8 mouse cellular contexts compared by ENCODE assay signal in the genomic region with DNA sequence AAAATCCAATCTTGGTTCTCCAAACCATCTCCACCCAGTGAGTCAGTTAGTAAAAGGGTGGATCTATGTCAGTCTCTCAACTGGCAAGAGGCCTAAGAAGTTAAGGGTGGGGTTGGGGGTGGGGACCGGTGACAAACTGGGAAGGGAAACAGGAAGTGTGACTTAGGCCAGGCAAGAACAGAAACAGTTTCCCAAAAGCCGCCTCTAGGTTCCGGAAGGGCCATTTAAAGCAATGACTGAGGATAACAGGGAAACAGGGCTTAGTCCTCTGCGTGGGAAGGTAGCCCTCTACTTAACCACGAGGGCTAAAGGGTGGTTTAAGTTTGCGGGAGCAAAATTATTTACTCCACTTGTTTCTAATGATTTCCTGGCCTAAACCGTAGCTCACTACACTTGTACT. TPM values are rescaled to one million over a fixed set of nuclear protein-coding genes. Genes with fewer than 3 reads are reported as not detected.
DNase-seq lines count a peak whose midpoint lies in the region; ATAC-seq and TF ChIP-seq lines count a peak whose summit lies in the region.

No protein-coding gene starts in this region.

- no peaks in the 10 kb centered on the region for H3K9me3 ChIP-seq in CH12.LX (replicated peaks; ENCODE audit: low read length)
- H3K9me3 ChIP-seq in limb, embryonic 11.5 days (ENCODE audit: control insufficient read depth, low read length) = no peaks in the 10 kb centered on the region
- H3K9me3 ChIP-seq in midbrain, embryonic 12.5 days = no peaks in the 10 kb centered on the region

- peak overlapping the region; percentile 81 to 97 (median 87) for H3K4me3 ChIP-seq in CH12.LX (replicated peaks in 1 of 3; ENCODE audit: low read depth in 2 of 3, low read length in 2 of 3, poor library complexity in 1 of 3)
- H3K4me3 ChIP-seq in limb, embryonic 11.5 days (ENCODE audit: low read depth, low read length) = peak overlapping the region; percentile 68
- H3K4me3 ChIP-seq in midbrain, embryonic 12.5 days = peak overlapping the region; percentile 62; the same call in 1 of the 2 replicates

- no peak for TF ChIP-seq RAD21 in CH12.LX (IDR thresholded peaks at IDR 0.05; ENCODE audit: low read depth, low read length)

- in situ Hi-C loops in CH12.LX (cut with MboI; ENCODE audit: low pct_ligation_motif_present, low pct_unique_long_range_greater_than_20kb, low sequenced_read_pairs) = no loop called here

- H3K36me3 ChIP-seq in CH12.LX (replicated peaks in 1 of 2; ENCODE audit: control insufficient read depth in 1 of 2, insufficient read depth in 1 of 2, low read length in 1 of 2) = peaks cover 11 to 41% of the 10 kb centered on the region in 2 experiments
- H3K36me3 ChIP-seq in limb, embryonic 11.5 days (ENCODE audit: control insufficient read depth, insufficient read depth, low read length) = no peaks in the 10 kb centered on the region; the same call in none of the 2 replicates
- peaks cover 2% of the 10 kb centered on the region; the same call in 1 of the 2 replicates for H3K36me3 ChIP-seq in midbrain, embryonic 12.5 days

- H3K4me2 ChIP-seq in CH12.LX (ENCODE audit: insufficient read depth, low read depth, poor library complexity, severe bottlenecking) = peak overlapping the region; percentile 79
- H3K4me2 ChIP-seq in limb, embryonic 11.5 days (ENCODE audit: low read depth, severe bottlenecking) = peak overlapping the region; percentile 79
- peak overlapping the region; percentile 97 for H3K4me2 ChIP-seq in midbrain, embryonic 12.5 days (replicated peaks)

- intact Hi-C loops in heart, postnatal 36 days (cut with DNase I) = loop anchor here (2.0 to 10.0 kb wide), 3 partner anchors 68 to 196 kb away; partner anchors contain the start of genes Ppp3cb and Sec24c

- H3K27ac ChIP-seq in CH12.LX (ENCODE audit: insufficient read depth, low read depth) = peak overlapping the region; percentile 49
- no peak overlapping the region for H3K27ac ChIP-seq in limb, embryonic 11.5 days (replicated peaks; ENCODE audit: low read depth, low read length)
- H3K27ac ChIP-seq in midbrain, embryonic 12.5 days (replicated peaks) = no peak overlapping the region

- peaks cover 6 to 43% of the 10 kb centered on the region in 2 experiments; a peak in 3 of 4 replicates for H3K4me1 ChIP-seq in CH12.LX (ENCODE audit: control insufficient read depth in 1 of 2, insufficient read depth in 2 of 2)
- 0 out of 2 replicates have a peak, but pooled peaks cover 3% of the 10 kb centered on the region for H3K4me1 ChIP-seq in limb, embryonic 11.5 days (ENCODE audit: control insufficient read depth, insufficient read depth, low read length)
- H3K4me1 ChIP-seq in midbrain, embryonic 12.5 days = peaks cover 8% of the 10 kb centered on the region

- peak; percentile 51 for TF ChIP-seq EP300 in CH12.LX (IDR thresholded peaks at IDR 0.05; ENCODE audit: low read length)

- H3K9ac ChIP-seq in CH12.LX (ENCODE audit: insufficient read depth, low read depth) = peak overlapping the region; percentile 70
- H3K9ac ChIP-seq in limb, embryonic 11.5 days (ENCODE audit: low read length) = no peak overlapping the region
- no peak overlapping the region for H3K9ac ChIP-seq in midbrain, embryonic 12.5 days (replicated peaks)

- WGBS in limb, embryonic 11.5 days = 4% methylated on average over 7 of the region's 7 CpGs
- WGBS in midbrain, embryonic 12.5 days = 32% methylated on average over 7 of the region's 7 CpGs

- no peak for ATAC-seq in limb, embryonic 11.5 days (ENCODE audit: insufficient number of reproducible peaks, low FRiP score, low TSS enrichment, low read depth)
- no peak for ATAC-seq in midbrain, embryonic 12.5 days (ENCODE audit: low FRiP score, low read depth)

- dilution Hi-C loops in CH12.LX (cut with MboI; ENCODE audit: extremely low pct_ligation_motif_present, extremely low pct_unique_long_range_greater_than_20kb, low sequenced_read_pairs) = no loop called here

- peak; percentile 82 for DNase-seq in CH12.LX (ENCODE audit: extremely low read depth)
- peak; percentile 77 for DNase-seq in adrenal gland, adult 2 months
- peak; percentile 63 for DNase-seq in fibroblast of lung, adult 2 months (ENCODE audit: low read depth)
- peak; percentile 49 to 64 for DNase-seq in heart, postnatal 36 days
- DNase-seq in limb, embryonic 11.5 days (ENCODE audit: low spot score) = peak; percentile 29
- peak; percentile 18 for DNase-seq in thymus, postnatal 4 days
- no peak for DNase-seq in right cerebral cortex, postnatal 25 days

- TF ChIP-seq POLR2A in CH12.LX (IDR thresholded peaks at IDR 0.05; ENCODE audit: low read depth, low read length) = no peak

- TF ChIP-seq CTCF in CH12.LX (conservative IDR thresholded peaks at IDR 0.05 in 1 of 2, IDR thresholded peaks at IDR 0.05 in 1 of 2; ENCODE audit: low read depth in 2 of 2, low read length in 2 of 2) = no peak

- peaks cover 37% of the 10 kb centered on the region for H3K79me2 ChIP-seq in CH12.LX (replicated peaks; ENCODE audit: control insufficient read depth, extremely low read depth, insufficient read depth, poor library complexity, severe bottlenecking)

- H3K27me3 ChIP-seq in CH12.LX (replicated peaks) = no peaks in the 10 kb centered on the region
- H3K27me3 ChIP-seq in limb, embryonic 11.5 days (ENCODE audit: control insufficient read depth, insufficient read depth, low read length) = no peaks in the 10 kb centered on the region
- peaks cover 14% of the 10 kb centered on the region; the same call in 1 of the 2 replicates for H3K27me3 ChIP-seq in midbrain, embryonic 12.5 days

TF ChIP-seq in CH12.LX, 34 proteins besides CTCF, POLR2A, EP300 and RAD21 (continues in another document):
- TF ChIP-seq POLR2AphosphoS2 (IDR thresholded peaks at IDR 0.05; ENCODE audit: low read depth, low read length) (no peak), SIN3A (IDR thresholded peaks at IDR 0.05; ENCODE audit: low read length) (peak; percentile 89), BHLHE40 (IDR thresholded peaks at IDR 0.05; ENCODE audit: low read depth, low read length) (peak; percentile 38; the same call in 1 of the 2 replicates), ZNF384 (IDR thresholded peaks at IDR 0.05; ENCODE audit: low read depth, low read length) (no peak), NELFE (IDR thresholded peaks at IDR 0.05; ENCODE audit: low read depth, low read length) (peak; percentile 31; the same call in 1 of the 2 replicates), MEF2A (IDR thresholded peaks at IDR 0.05; ENCODE audit: borderline replicate concordance, low read depth, low read length) (peak; percentile 72; the same call in 1 of the 2 replicates), CHD1 (IDR thresholded peaks at IDR 0.05; ENCODE audit: low read depth, low read length) (no peak), ZKSCAN1 (IDR thresholded peaks at IDR 0.05; ENCODE audit: borderline replicate concordance, low read depth, low read length) (no peak), JUN (IDR thresholded peaks at IDR 0.05; ENCODE audit: insufficient read depth, low read depth, low read length) (no peak), MYC (IDR thresholded peaks at IDR 0.05; ENCODE audit: low read depth, low read length) (peak; percentile 71; the same call in 1 of the 2 replicates), E2F4 (IDR thresholded peaks at IDR 0.05; ENCODE audit: insufficient replicate concordance, low read depth, low read length) (no peak), KAT2A (IDR thresholded peaks at IDR 0.05; ENCODE audit: insufficient replicate concordance, low read length) (0 out of 2 replicates have a peak, but pooled peaks have one; percentile 33), NRF1 (IDR thresholded peaks at IDR 0.05; ENCODE audit: low read depth, low read length) (no peak), IRF4 (IDR thresholded peaks at IDR 0.05; ENCODE audit: low read depth, low read length) (peak; percentile 87), ZC3H11A (IDR thresholded peaks at IDR 0.05; ENCODE audit: low read depth, low read length) (no peak), TBP (conservative IDR thresholded peaks at IDR 0.05; ENCODE audit: low read depth, low read length) (no peak), USF2 (conservative IDR thresholded peaks at IDR 0.05; ENCODE audit: low read depth, low read length) (no peak), HCFC1 (IDR thresholded peaks at IDR 0.05; ENCODE audit: low read depth, low read length) (peak; percentile 64), JUND (conservative IDR thresholded peaks at IDR 0.05; ENCODE audit: low read depth, low read length) (no peak), ETS1 (conservative IDR thresholded peaks at IDR 0.05; ENCODE audit: low read depth, low read length) (peak; percentile 35; the same call in 1 of the 2 replicates), SMC3 (IDR thresholded peaks at IDR 0.05; ENCODE audit: low read depth, low read length) (no peak), UBTF (IDR thresholded peaks at IDR 0.05; ENCODE audit: low read depth, low read length) (no peak)

RNA-seq across cellular contexts. Expression of gene Anxa7, which starts 1.1 kb away (rescaled TPM):
- total RNA-seq in CH12.LX (2012; rRNA removed) = 60.2 and 63.3 TPM in 2 replicates
- total RNA-seq in CH12.LX (2014; rRNA removed) = 89.2 and 91.9 TPM in 2 replicates
- polyA plus RNA-seq in CH12.LX (2012; ENCODE audit: insufficient read length, low read depth) = 83.8 and 99.3 TPM in 2 replicates
- total RNA-seq in adrenal gland, adult 2 months (2021) = 100 to 1,000 TPM; 109 to 121 TPM
- 133 and 139 TPM in 2 replicates for polyA plus RNA-seq in adrenal gland, adult 2 months (2012; rRNA removed)
- 10 to 100 TPM; 52.3 to 55.4 TPM for total RNA-seq in heart, postnatal 36 days (2021)
- polyA plus RNA-seq in limb, embryonic 11.5 days (2014; fragmentation: Nextera tagmentation; extraction: Ambion mirVana) = 25.1 and 26.2 TPM in 2 replicates
- polyA plus RNA-seq in midbrain, embryonic 12.5 days (2016; fragmentation: Nextera tagmentation; extraction: Ambion mirVana) = 11.0 and 12.2 TPM in 2 replicates

RNA-seq across cellular contexts. Expression of gene Mss51, which starts 17.9 kb away (rescaled TPM):
- total RNA-seq in CH12.LX (2012; rRNA removed) (0.59 and 0.63 TPM in 2 replicates), CH12.LX (2014; rRNA removed) (0.45 and 0.47 TPM in 2 replicates)
- 1.1 and 1.5 TPM in 2 replicates for polyA plus RNA-seq in CH12.LX (2012; ENCODE audit: insufficient read length, low read depth)
- under 1 TPM; 0.21 to 0.61 TPM for total RNA-seq in adrenal gland, adult 2 months (2021)
- 0.07 and 0.10 TPM in 2 replicates for polyA plus RNA-seq in adrenal gland, adult 2 months (2012; rRNA removed)
- total RNA-seq in heart, postnatal 36 days (2021) = under 1 TPM; 0.41 to 0.58 TPM
- polyA plus RNA-seq in limb, embryonic 11.5 days (2014; fragmentation: Nextera tagmentation; extraction: Ambion mirVana) = 1.7 and 1.8 TPM in 2 replicates
- 0.84 and 0.89 TPM in 2 replicates for polyA plus RNA-seq in midbrain, embryonic 12.5 days (2016; fragmentation: Nextera tagmentation; extraction: Ambion mirVana)

RNA-seq across cellular contexts. Expression of gene Cfap70, which starts 26.8 kb away (rescaled TPM):
- total RNA-seq in CH12.LX (2012; rRNA removed) (0.04 and 0.08 TPM in 2 replicates), CH12.LX (2014; rRNA removed) (not detected in 2 replicates)
- 0.07 and 0.36 TPM in 2 replicates for polyA plus RNA-seq in CH12.LX (2012; ENCODE audit: insufficient read length, low read depth)
- total RNA-seq in adrenal gland, adult 2 months (2021) = 1 to 10 TPM; 1.1 to 2.9 TPM
- polyA plus RNA-seq in adrenal gland, adult 2 months (2012; rRNA removed) = 0.06 and 0.12 TPM in 2 replicates
- not detected for total RNA-seq in heart, postnatal 36 days (2021)
- 0.18 and 0.23 TPM in 2 replicates for polyA plus RNA-seq in limb, embryonic 11.5 days (2014; fragmentation: Nextera tagmentation; extraction: Ambion mirVana)
- polyA plus RNA-seq in midbrain, embryonic 12.5 days (2016; fragmentation: Nextera tagmentation; extraction: Ambion mirVana) = 0.34 and 1.4 TPM in 2 replicates
